Mouse (Mus musculus): Measurements from ENCODE around the gene Krtap4-13. TPM values are rescaled to one million over a fixed set of nuclear protein-coding genes. Genes with fewer than 3 reads are reported as not detected.
"Not testable (repeated sequence)": the region's sequence is repeated elsewhere in the genome, so short reads cannot be mapped to it uniquely, and the experiment has no call there.

The Krtap4-13 gene
- polyA plus RNA-seq, 1 experiment = not detected

DNA sequence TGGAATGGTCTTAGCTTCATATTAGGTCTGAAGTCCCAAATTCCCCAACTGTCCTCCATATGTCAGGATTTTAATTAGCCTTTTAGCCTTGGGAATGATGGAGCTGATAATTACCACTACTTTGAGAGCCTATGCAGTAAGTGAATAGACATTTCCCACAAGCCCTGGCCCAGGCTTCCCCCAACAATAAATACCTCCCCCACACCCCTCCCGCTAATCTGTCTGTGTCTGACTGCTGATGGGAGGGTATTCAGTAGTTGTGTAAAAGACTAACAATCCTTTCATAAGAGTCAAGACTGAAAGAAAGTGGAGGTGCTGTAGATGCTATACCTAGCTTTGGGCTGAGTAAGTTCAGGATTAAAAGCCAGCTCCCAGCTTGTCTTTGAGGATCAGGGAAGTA, 32.5 kb upstream of the Krtap4-13 start:
- TF ChIP-seq CTCF (IDR thresholded peaks at IDR 0.05; ENCODE audit: control insufficient read depth, insufficient read depth, insufficient read length) (no peak), FOSL1 (IDR thresholded peaks at IDR 0.05; ENCODE audit: insufficient read depth, low read length, poor library complexity, severe bottlenecking) (no peak), MYOG (IDR thresholded peaks at IDR 0.05; ENCODE audit: control insufficient read depth, extremely low read depth, insufficient read length) (no peak), CEBPB (IDR thresholded peaks at IDR 0.05; ENCODE audit: low read depth) (no peak), MYOD1 (IDR thresholded peaks at IDR 0.05; ENCODE audit: control insufficient read depth, insufficient read length, low read depth) (no peak), MAX (IDR thresholded peaks at IDR 0.05) (no peak), USF1 (IDR thresholded peaks at IDR 0.05; ENCODE audit: low read depth) (no peak)
- Histone ChIP-seq H3K36me3 (ENCODE audit: control insufficient read depth, insufficient read depth) (no peaks in the 10 kb centered on the region), H3K4me3 (ENCODE audit: insufficient read depth, poor library complexity, severe bottlenecking) (no peak overlapping the region), H3K27me3 (ENCODE audit: control insufficient read depth, insufficient read depth, insufficient read length) (peaks cover 7% of the 10 kb centered on the region), H3ac (ENCODE audit: control insufficient read depth, insufficient read length, low read depth) (no peak overlapping the region), H3K79me2 (ENCODE audit: control insufficient read depth, insufficient read depth) (no peaks in the 10 kb centered on the region), H3K79me3 (ENCODE audit: low read depth) (no peaks in the 10 kb centered on the region)

GRCm38 (mm10) chr11:99837966-99838365, 28.3 kb upstream of the Krtap4-13 start, which contains the start of gene 2300003K06Rik:
Gene 2300003K06Rik (minus strand): TSS chr11:99838066.
- no peak for TF ChIP-seq CEBPB (IDR thresholded peaks at IDR 0.05; ENCODE audit: low read depth)
- no peak for TF ChIP-seq MYOG (IDR thresholded peaks at IDR 0.05; ENCODE audit: control insufficient read depth, extremely low read depth, insufficient read length)
- TF ChIP-seq FOSL1 (IDR thresholded peaks at IDR 0.05; ENCODE audit: insufficient read depth, low read length, poor library complexity, severe bottlenecking) = no peak
- TF ChIP-seq CTCF (IDR thresholded peaks at IDR 0.05; ENCODE audit: control insufficient read depth, insufficient read depth, insufficient read length) = no peak
- no peak for TF ChIP-seq MAX (IDR thresholded peaks at IDR 0.05)
- no peak for TF ChIP-seq USF1 (IDR thresholded peaks at IDR 0.05; ENCODE audit: low read depth)
- TF ChIP-seq MYOD1 (IDR thresholded peaks at IDR 0.05; ENCODE audit: control insufficient read depth, insufficient read length, low read depth) = no peak
- Histone ChIP-seq H3K36me3 (ENCODE audit: control insufficient read depth, insufficient read depth) (no peaks in the 10 kb centered on the region), H3K79me2 (ENCODE audit: control insufficient read depth, insufficient read depth) (no peaks in the 10 kb centered on the region), H3K27me3 (ENCODE audit: control insufficient read depth, insufficient read depth, insufficient read length) (peaks cover 9% of the 10 kb centered on the region), H3K4me3 (ENCODE audit: insufficient read depth, poor library complexity, severe bottlenecking) (no peak within 1 kb of the TSS), H3K79me3 (ENCODE audit: low read depth) (no peaks in the 10 kb centered on the region), H3ac (ENCODE audit: control insufficient read depth, insufficient read length, low read depth) (no peak within 1 kb of the TSS)

- not testable (repeated sequence) for H3K79me3 ChIP-seq (ENCODE audit: low read depth); H3K27me3 ChIP-seq (ENCODE audit: control insufficient read depth, insufficient read depth, insufficient read length); H3K79me2 ChIP-seq (ENCODE audit: control insufficient read depth, insufficient read depth); H3K36me3 ChIP-seq (ENCODE audit: control insufficient read depth, insufficient read depth); H3ac ChIP-seq (ENCODE audit: control insufficient read depth, insufficient read length, low read depth); H3K4me3 ChIP-seq (ENCODE audit: insufficient read depth, poor library complexity, severe bottlenecking)
These were observed 5.9 kb upstream of the Krtap4-13 start, which contains the start of gene Gm11564 for GRCm38 (mm10) chr11:99815566-99815965. Gene Gm11564 (minus strand): TSS chr11:99815666.

DNA sequence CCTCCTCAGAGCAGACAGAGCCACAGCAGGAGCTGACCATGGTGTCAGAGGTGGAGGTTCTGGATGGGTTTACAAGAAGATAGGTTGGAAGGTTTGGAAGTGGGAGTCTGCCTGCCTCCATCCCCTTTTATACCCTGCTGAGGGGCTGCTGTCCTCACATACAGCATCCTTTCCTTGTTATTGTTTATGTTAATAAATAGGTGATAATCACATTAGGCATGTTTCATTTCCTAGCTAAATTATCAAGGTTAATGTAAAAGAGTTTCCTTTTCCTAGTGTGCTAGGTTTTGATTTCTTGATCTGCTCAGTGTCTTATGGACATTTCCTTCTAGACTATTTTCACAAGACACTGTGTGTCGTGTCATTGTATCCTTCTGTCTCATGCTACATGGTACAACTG, 5.3 kb downstream of the Krtap4-13 start, which contains the start of gene Gm11554:
Gene Gm11554, minus strand, starts transcription at position 101 of the 400 bp plus-strand sequence.
- H3K79me3 ChIP-seq (ENCODE audit: low read depth); H3K36me3 ChIP-seq (ENCODE audit: control insufficient read depth, insufficient read depth); H3K27me3 ChIP-seq (ENCODE audit: control insufficient read depth, insufficient read depth, insufficient read length); H3K4me3 ChIP-seq (ENCODE audit: insufficient read depth, poor library complexity, severe bottlenecking); H3K79me2 ChIP-seq (ENCODE audit: control insufficient read depth, insufficient read depth); H3ac ChIP-seq (ENCODE audit: control insufficient read depth, insufficient read length, low read depth): not testable (repeated sequence)

DNA sequence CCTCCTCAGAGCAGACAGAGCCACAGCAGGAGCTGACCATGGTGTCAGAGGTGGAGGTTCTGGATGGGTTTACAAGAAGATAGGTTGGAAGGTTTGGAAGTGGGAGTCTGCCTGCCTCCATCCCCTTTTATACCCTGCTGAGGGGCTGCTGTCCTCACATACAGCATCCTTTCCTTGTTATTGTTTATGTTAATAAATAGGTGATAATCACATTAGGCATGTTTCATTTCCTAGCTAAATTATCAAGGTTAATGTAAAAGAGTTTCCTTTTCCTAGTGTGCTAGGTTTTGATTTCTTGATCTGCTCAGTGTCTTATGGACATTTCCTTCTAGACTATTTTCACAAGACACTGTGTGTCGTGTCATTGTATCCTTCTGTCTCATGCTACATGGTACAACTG, 10.9 kb downstream of the Krtap4-13 start, which contains the start of gene Gm11569:
Gene Gm11569, minus strand, starts transcription at position 101 of the 400 bp plus-strand sequence.
- H3K36me3 ChIP-seq (ENCODE audit: control insufficient read depth, insufficient read depth); H3K79me3 ChIP-seq (ENCODE audit: low read depth); H3K4me3 ChIP-seq (ENCODE audit: insufficient read depth, poor library complexity, severe bottlenecking); H3K27me3 ChIP-seq (ENCODE audit: control insufficient read depth, insufficient read depth, insufficient read length); H3K79me2 ChIP-seq (ENCODE audit: control insufficient read depth, insufficient read depth); H3ac ChIP-seq (ENCODE audit: control insufficient read depth, insufficient read length, low read depth): not testable (repeated sequence)

DNA sequence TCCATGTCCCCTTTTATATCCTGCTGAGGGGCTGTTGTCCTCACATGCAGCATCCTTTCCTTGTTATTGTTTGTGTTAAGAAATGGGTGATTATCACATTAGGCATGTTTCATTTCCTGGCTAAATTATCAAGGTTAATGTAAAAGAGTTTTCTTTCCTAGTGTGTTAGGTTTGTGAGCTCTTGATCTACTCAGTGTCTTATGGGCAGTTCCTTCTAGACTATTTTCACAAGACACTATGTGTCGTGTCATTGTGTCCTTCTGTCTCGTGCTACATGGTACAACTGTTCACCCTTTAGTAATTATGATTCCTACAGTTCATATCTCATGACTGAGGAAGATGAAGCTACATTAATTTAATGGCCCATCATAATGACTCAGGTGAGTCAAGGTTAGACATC, 16.3 kb downstream of the Krtap4-13 start, which contains the start of gene Gm11596:
Gene Gm11596, minus strand, starts transcription at position 101 of the 400 bp plus-strand sequence.
- H3K27me3 ChIP-seq (ENCODE audit: control insufficient read depth, insufficient read depth, insufficient read length) = peaks cover 12% of the 10 kb centered on the region
- TF ChIP-seq USF1 (IDR thresholded peaks at IDR 0.05; ENCODE audit: low read depth) (no peak), CEBPB (IDR thresholded peaks at IDR 0.05; ENCODE audit: low read depth) (no peak), MAX (IDR thresholded peaks at IDR 0.05) (no peak), MYOD1 (IDR thresholded peaks at IDR 0.05; ENCODE audit: control insufficient read depth, insufficient read length, low read depth) (no peak), FOSL1 (IDR thresholded peaks at IDR 0.05; ENCODE audit: insufficient read depth, low read length, poor library complexity, severe bottlenecking) (no peak), MYOG (IDR thresholded peaks at IDR 0.05; ENCODE audit: control insufficient read depth, extremely low read depth, insufficient read length) (no peak), CTCF (IDR thresholded peaks at IDR 0.05; ENCODE audit: control insufficient read depth, insufficient read depth, insufficient read length) (no peak)

GRCm38 (mm10) chr11:99784900-99785299, 24.8 kb downstream of the Krtap4-13 start, which contains the start of gene Krtap4-9:
Gene Krtap4-9 (plus strand): TSS chr11:99785200.
- H3ac ChIP-seq (ENCODE audit: control insufficient read depth, insufficient read length, low read depth); H3K79me2 ChIP-seq (ENCODE audit: control insufficient read depth, insufficient read depth); H3K36me3 ChIP-seq (ENCODE audit: control insufficient read depth, insufficient read depth); H3K4me3 ChIP-seq (ENCODE audit: insufficient read depth, poor library complexity, severe bottlenecking); H3K27me3 ChIP-seq (ENCODE audit: control insufficient read depth, insufficient read depth, insufficient read length); H3K79me3 ChIP-seq (ENCODE audit: low read depth): not testable (repeated sequence)

More for the DNA sequence above, 16.3 kb downstream of the Krtap4-13 start, which contains the start of gene Gm11596:
- no peaks in the 10 kb centered on the region for H3K79me3 ChIP-seq (ENCODE audit: low read depth)
- H3K36me3 ChIP-seq (ENCODE audit: control insufficient read depth, insufficient read depth) = no peaks in the 10 kb centered on the region
- H3ac ChIP-seq (ENCODE audit: control insufficient read depth, insufficient read length, low read depth) = no peak within 1 kb of the TSS
- H3K79me2 ChIP-seq (ENCODE audit: control insufficient read depth, insufficient read depth) = no peaks in the 10 kb centered on the region
- no peak within 1 kb of the TSS for H3K4me3 ChIP-seq (ENCODE audit: insufficient read depth, poor library complexity, severe bottlenecking)
